Comparison of ENCODE assay signal across 17 mouse cellular contexts in genomic region chr11:35662945-35663344, GRCm38 (mm10).
"Had no signal": no experiment of that assay in that cellular context is flagged by ENCODE, and none has a peak within 500 bp of the region (broad histone marks: within the 10 kb centered on the region; RNA-seq: fewer than 3 reads in every experiment).

No protein-coding gene starts in this region.

- DNase-seq: lung, adult 18-20 months; lung, embryonic 14.5 days; lung, postnatal 10 days; lung, postnatal 4 days; right cerebral cortex, adult 18-20 months; right cerebral cortex, postnatal 25 days; right cerebral cortex, postnatal 4 days; spleen, adult 18-20 months; thymus, adult 18-20 months; thymus, postnatal 25 days; thymus, postnatal 4 days had no signal

- H3K4me3 ChIP-seq: midbrain, embryonic 10.5 days; midbrain, embryonic 12.5 days; myocyte; neural tube, embryonic 13.5 days; neural tube, embryonic 15.5 days had no signal

- H3K27ac ChIP-seq: liver, embryonic 14.5 days; midbrain, embryonic 10.5 days; midbrain, embryonic 12.5 days; neural tube, embryonic 13.5 days; neural tube, embryonic 15.5 days had no signal
